Mouse (Mus musculus) cerebellum, postnatal 14 days (tissue): ENCODE data around the gene Map3k20.

ENCODE experiments used
- DNase-seq, 2 experiments: peaks; one replicate each; pipeline ENCODE4 v3.0.0; 2021; ENCODE audit warnings: mixed read lengths in 2 of 2

Map3k20 gene

GRCm38 (mm10) chr2:72285256-72285887, at the start of gene Map3k20:
TSS of gene Map3k20 (plus strand) at chr2:72285637.
- DNase-seq: peak; percentile 72 to 76

GRCm38 (mm10) chr2:72238421-72238820, 47.0 kb upstream of the Map3k20 start:
- no peak for DNase-seq

- DNase-seq: no peak
These were observed 46.5 kb upstream of the Map3k20 start for GRCm38 (mm10) chr2:72238925-72239324.

GRCm38 (mm10) chr2:72239456-72239855, 46.0 kb upstream of the Map3k20 start:
- no peak for DNase-seq

GRCm38 (mm10) chr2:72239993-72240392, 45.4 kb upstream of the Map3k20 start:
- no peak for DNase-seq

- DNase-seq: no peak
These were observed 44.7 kb upstream of the Map3k20 start for GRCm38 (mm10) chr2:72240691-72241090.

- DNase-seq: no peak
These were observed 43.5 kb upstream of the Map3k20 start for GRCm38 (mm10) chr2:72241714-72242472.

GRCm38 (mm10) chr2:72242910-72243675, 42.3 kb upstream of the Map3k20 start:
- no peak for DNase-seq

- no peak for DNase-seq
These were observed 39.8 kb upstream of the Map3k20 start for GRCm38 (mm10) chr2:72245631-72246030.

GRCm38 (mm10) chr2:72246376-72246775, 39.1 kb upstream of the Map3k20 start:
- no peak for DNase-seq

- DNase-seq: no peak
These were observed 37.6 kb upstream of the Map3k20 start for GRCm38 (mm10) chr2:72247819-72248218.

GRCm38 (mm10) chr2:72252510-72253505, 32.6 kb upstream of the Map3k20 start:
- DNase-seq: no peak

GRCm38 (mm10) chr2:72253882-72254281, 31.6 kb upstream of the Map3k20 start:
- DNase-seq: no peak

GRCm38 (mm10) chr2:72254813-72255582, 30.4 kb upstream of the Map3k20 start:
- DNase-seq: no peak

GRCm38 (mm10) chr2:72260704-72261103, 24.7 kb upstream of the Map3k20 start:
- no peak for DNase-seq

GRCm38 (mm10) chr2:72262814-72263480, 22.5 kb upstream of the Map3k20 start:
- no peak for DNase-seq

- no peak for DNase-seq
These were observed 18.0 kb upstream of the Map3k20 start for GRCm38 (mm10) chr2:72267390-72267789.

GRCm38 (mm10) chr2:72269651-72270341, 15.6 kb upstream of the Map3k20 start:
- no peak for DNase-seq

GRCm38 (mm10) chr2:72278247-72278873, 7.1 kb upstream of the Map3k20 start:
- no peak for DNase-seq

- no peak for DNase-seq
These were observed 4.9 kb upstream of the Map3k20 start for GRCm38 (mm10) chr2:72280524-72280923.
